Mouse (Mus musculus): ENCODE data around the gene Akr1e1. TPM values are rescaled to one million over a fixed set of nuclear protein-coding genes. Genes with fewer than 3 reads are reported as not detected.
"Not testable (repeated sequence)": the region's sequence is repeated elsewhere in the genome, so short reads cannot be mapped to it uniquely, and the experiment has no call there.

The Akr1e1 gene
- total and polyA plus RNA-seq, 3 experiments: 29.7 to 36.6 (median 30.4) TPM

GRCm38 (mm10) chr13:4606821-4607220, 2.2 kb downstream of the Akr1e1 start:
- in situ Hi-C loops (cut with MboI; ENCODE audit: low pct_ligation_motif_present, low pct_unique_long_range_greater_than_20kb, low sequenced_read_pairs) (loop anchor here (25.0 kb wide), 1 partner anchor 470 kb away; no protein-coding TSS in a partner anchor), dilution Hi-C loops (cut with MboI; ENCODE audit: extremely low pct_ligation_motif_present, extremely low pct_unique_long_range_greater_than_20kb, low sequenced_read_pairs) (no loop called here)
- H3K4me3 ChIP-seq (replicated peaks in 1 of 3; ENCODE audit: low read depth in 2 of 3, low read length in 2 of 3, poor library complexity in 1 of 3): no peak overlapping the region
- no peak for DNase-seq (ENCODE audit: extremely low read depth)
- no peak overlapping the region for H3K9ac ChIP-seq (ENCODE audit: insufficient read depth, low read depth)
- H3K79me2 ChIP-seq (replicated peaks; ENCODE audit: control insufficient read depth, extremely low read depth, insufficient read depth, poor library complexity, severe bottlenecking): no peaks in the 10 kb centered on the region; the same call in none of the 2 replicates
- H3K27ac ChIP-seq (ENCODE audit: insufficient read depth, low read depth): no peak overlapping the region
- no peaks in the 10 kb centered on the region for H3K27me3 ChIP-seq (replicated peaks)
- H3K4me2 ChIP-seq (ENCODE audit: insufficient read depth, low read depth, poor library complexity, severe bottlenecking): no peak overlapping the region
- TF ChIP-seq NELFE (IDR thresholded peaks at IDR 0.05; ENCODE audit: low read depth, low read length): no peak
- TF ChIP-seq SMC3 (IDR thresholded peaks at IDR 0.05; ENCODE audit: low read depth, low read length): no peak
- TF ChIP-seq MYC (IDR thresholded peaks at IDR 0.05; ENCODE audit: low read depth, low read length): no peak
- TF ChIP-seq JUN (IDR thresholded peaks at IDR 0.05; ENCODE audit: insufficient read depth, low read depth, low read length): no peak
- TF ChIP-seq RAD21 (IDR thresholded peaks at IDR 0.05; ENCODE audit: low read depth, low read length): no peak
- no peak for TF ChIP-seq ZNF384 (IDR thresholded peaks at IDR 0.05; ENCODE audit: low read depth, low read length)
- TF ChIP-seq UBTF (IDR thresholded peaks at IDR 0.05; ENCODE audit: low read depth, low read length): no peak
- TF ChIP-seq RCOR1 (conservative IDR thresholded peaks at IDR 0.05; ENCODE audit: low read depth, low read length): no peak
- TF ChIP-seq KAT2A (IDR thresholded peaks at IDR 0.05; ENCODE audit: insufficient replicate concordance, low read length): no peak
- TF ChIP-seq MAFK (IDR thresholded peaks at IDR 0.05; ENCODE audit: insufficient replicate concordance, low read length): no peak
- TF ChIP-seq PAX5 (IDR thresholded peaks at IDR 0.05; ENCODE audit: low read length): no peak
- TF ChIP-seq E2F4 (IDR thresholded peaks at IDR 0.05; ENCODE audit: insufficient replicate concordance, low read depth, low read length): no peak
- TF ChIP-seq CHD1 (IDR thresholded peaks at IDR 0.05; ENCODE audit: low read depth, low read length): no peak
- TF ChIP-seq NRF1 (IDR thresholded peaks at IDR 0.05; ENCODE audit: low read depth, low read length): no peak
- TF ChIP-seq JUND (conservative IDR thresholded peaks at IDR 0.05; ENCODE audit: low read depth, low read length): no peak
- no peak for TF ChIP-seq IRF4 (IDR thresholded peaks at IDR 0.05; ENCODE audit: low read depth, low read length)
- TF ChIP-seq ZKSCAN1 (IDR thresholded peaks at IDR 0.05; ENCODE audit: borderline replicate concordance, low read depth, low read length): no peak
- peaks cover 11 to 41% of the 10 kb centered on the region in 2 experiments for H3K36me3 ChIP-seq (replicated peaks in 1 of 2; ENCODE audit: control insufficient read depth in 1 of 2, insufficient read depth in 1 of 2, low read length in 1 of 2)
- H3K4me1 ChIP-seq (ENCODE audit: control insufficient read depth in 1 of 2, insufficient read depth in 2 of 2): peaks cover 0 to 9% of the 10 kb centered on the region in 2 experiments; a peak in 1 of 4 replicates
- H3K9me3 ChIP-seq (replicated peaks; ENCODE audit: low read length): no peaks in the 10 kb centered on the region

DNA sequence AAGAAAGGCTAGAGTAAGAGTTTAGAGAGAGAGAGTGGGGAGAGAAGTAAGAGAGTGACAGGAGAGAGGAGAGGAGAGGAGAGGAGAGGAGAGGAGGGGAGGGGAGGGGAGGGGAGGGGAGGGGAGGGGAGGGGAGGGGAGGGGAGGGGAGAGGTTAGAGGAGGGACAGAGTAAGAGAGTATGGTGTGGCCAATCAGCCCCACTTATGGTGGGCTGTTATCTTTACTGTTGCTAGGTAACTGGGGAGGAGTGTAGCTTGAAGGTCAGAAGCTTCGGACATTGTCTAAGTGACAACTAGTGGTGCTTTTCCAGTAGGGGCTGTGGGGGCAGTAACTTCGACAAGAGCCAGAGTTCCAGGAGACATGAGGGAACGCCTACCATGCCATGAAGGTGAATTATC, 5.5 kb downstream of the Akr1e1 start:
- H3K9ac ChIP-seq (ENCODE audit: insufficient read depth, low read depth); H3K4me1 ChIP-seq (ENCODE audit: control insufficient read depth in 1 of 2, insufficient read depth in 2 of 2); H3K4me2 ChIP-seq (ENCODE audit: insufficient read depth, low read depth, poor library complexity, severe bottlenecking); dilution Hi-C loops (cut with MboI; ENCODE audit: extremely low pct_ligation_motif_present, extremely low pct_unique_long_range_greater_than_20kb, low sequenced_read_pairs); H3K79me2 ChIP-seq (replicated peaks; ENCODE audit: control insufficient read depth, extremely low read depth, insufficient read depth, poor library complexity, severe bottlenecking); H3K9me3 ChIP-seq (replicated peaks; ENCODE audit: low read length); H3K27ac ChIP-seq (ENCODE audit: insufficient read depth, low read depth); H3K4me3 ChIP-seq (replicated peaks in 1 of 3; ENCODE audit: low read depth in 2 of 3, low read length in 2 of 3, poor library complexity in 1 of 3); DNase-seq (ENCODE audit: extremely low read depth); H3K27me3 ChIP-seq (replicated peaks): not testable (repeated sequence)
- in situ Hi-C loops (cut with MboI; ENCODE audit: low pct_ligation_motif_present, low pct_unique_long_range_greater_than_20kb, low sequenced_read_pairs): loop anchor here (25.0 kb wide), 1 partner anchor 466 kb away; no protein-coding TSS in a partner anchor
- peaks cover 32 to 71% of the 10 kb centered on the region in 2 experiments for H3K36me3 ChIP-seq (replicated peaks in 1 of 2; ENCODE audit: control insufficient read depth in 1 of 2, insufficient read depth in 1 of 2, low read length in 1 of 2)

Data from CH12.LX (cell line).